Mouse (Mus musculus): Measurements from ENCODE around the gene Izumo4.

The Izumo4 gene

GRCm38 (mm10) chr10:80669737-80670485 lies 32.1 kb upstream of the Izumo4 start:
- peak; percentile 56 for DNase-seq (ENCODE audit: inconsistent ontology term)

GRCm38 (mm10) chr10:80670531-80670930 lies 31.5 kb upstream of the Izumo4 start:
- no peak for DNase-seq (ENCODE audit: inconsistent ontology term)

- DNase-seq (ENCODE audit: inconsistent ontology term) = no peak
Observed at GRCm38 (mm10) chr10:80671251-80671650, 30.7 kb upstream of the Izumo4 start.

- no peak for DNase-seq (ENCODE audit: inconsistent ontology term)
Observed at GRCm38 (mm10) chr10:80671936-80672690, 29.9 kb upstream of the Izumo4 start.

GRCm38 (mm10) chr10:80673690-80674089 lies 28.3 kb upstream of the Izumo4 start:
- no peak for DNase-seq (ENCODE audit: inconsistent ontology term)

GRCm38 (mm10) chr10:80674161-80674711 lies 27.7 kb upstream of the Izumo4 start:
- peak; percentile 62 for DNase-seq (ENCODE audit: inconsistent ontology term)

GRCm38 (mm10) chr10:80674851-80675404 lies 27.1 kb upstream of the Izumo4 start:
- peak; percentile 22 for DNase-seq (ENCODE audit: inconsistent ontology term)

GRCm38 (mm10) chr10:80675405-80676197 lies 26.4 kb upstream of the Izumo4 start:
- DNase-seq (ENCODE audit: inconsistent ontology term) = peak; percentile 30

GRCm38 (mm10) chr10:80676198-80676928 lies 25.6 kb upstream of the Izumo4 start:
- peak; percentile 100 for DNase-seq (ENCODE audit: inconsistent ontology term)

GRCm38 (mm10) chr10:80677128-80677875 lies 24.7 kb upstream of the Izumo4 start:
- peak; percentile 66 for DNase-seq (ENCODE audit: inconsistent ontology term)

GRCm38 (mm10) chr10:80677942-80678436 lies 24.0 kb upstream of the Izumo4 start, which contains the start of gene Mknk2:
Mknk2 (minus strand) TSS chr10:80678112.
- DNase-seq (ENCODE audit: inconsistent ontology term) = peak; percentile 93

GRCm38 (mm10) chr10:80678601-80679377 lies 23.2 kb upstream of the Izumo4 start:
- no peak for DNase-seq (ENCODE audit: inconsistent ontology term)

- no peak for DNase-seq (ENCODE audit: inconsistent ontology term)
Observed at GRCm38 (mm10) chr10:80679556-80680259, 22.3 kb upstream of the Izumo4 start.

- no peak for DNase-seq (ENCODE audit: inconsistent ontology term)
Observed at GRCm38 (mm10) chr10:80680260-80680696, 21.7 kb upstream of the Izumo4 start.

GRCm38 (mm10) chr10:80682003-80682402 lies 20.0 kb upstream of the Izumo4 start:
- DNase-seq (ENCODE audit: inconsistent ontology term) = no peak

- DNase-seq (ENCODE audit: inconsistent ontology term) = no peak
Observed at GRCm38 (mm10) chr10:80683647-80684046, 18.3 kb upstream of the Izumo4 start.

GRCm38 (mm10) chr10:80684214-80684613 lies 17.8 kb upstream of the Izumo4 start:
- DNase-seq (ENCODE audit: inconsistent ontology term) = peak; percentile 51

GRCm38 (mm10) chr10:80684984-80685383 lies 17.0 kb upstream of the Izumo4 start:
- DNase-seq (ENCODE audit: inconsistent ontology term) = no peak
